Mouse (Mus musculus) cortical plate, adult 2 months (tissue): ENCODE measurements at regions not wholly inside any gene's neighbourhood (a gene's known extent, or its start where the extent isn't known, plus 50 kb on each side); places are given as distances from the start of the nearest gene placed in this dataset.

Experiments
- H3K27ac ChIP-seq: fragments of 200-500 bp; 2 replicates; pipeline ENCODE4 v1.5.1; 2012; ENCODE audit warnings: low read length, control low read depth, inconsistent platforms; ENCODE audit not compliant: insufficient read depth
- H3K4me1 ChIP-seq: fragments of 200-500 bp; 2 replicates; pipeline ENCODE4 v1.6.1; 2011; ENCODE audit warnings: low read length; ENCODE audit not compliant: control insufficient read depth, insufficient read depth
- H3K4me3 ChIP-seq: fragments of 200-500 bp; 2 replicates; pipeline ENCODE4 v1.5.1; 2011; ENCODE audit warnings: mild to moderate bottlenecking, low read length, control low read depth; ENCODE audit not compliant: insufficient read depth
- CTCF ChIP-seq: fragments of 200-500 bp; IDR thresholded peaks from 2 replicates; pipeline ENCODE4 v1.5.1; 2011; ENCODE audit warnings: mild to moderate bottlenecking, control low read depth, low read length; ENCODE audit not compliant: insufficient read depth; ENCODE audit errors: extremely low read depth
- POLR2A ChIP-seq: fragments of 200-500 bp; IDR thresholded peaks from 2 replicates; pipeline ENCODE4 v1.6.1; 2011; ENCODE audit warnings: mild to moderate bottlenecking, low read length, control low read depth; ENCODE audit not compliant: insufficient read depth; ENCODE audit errors: extremely low read depth

DNA sequence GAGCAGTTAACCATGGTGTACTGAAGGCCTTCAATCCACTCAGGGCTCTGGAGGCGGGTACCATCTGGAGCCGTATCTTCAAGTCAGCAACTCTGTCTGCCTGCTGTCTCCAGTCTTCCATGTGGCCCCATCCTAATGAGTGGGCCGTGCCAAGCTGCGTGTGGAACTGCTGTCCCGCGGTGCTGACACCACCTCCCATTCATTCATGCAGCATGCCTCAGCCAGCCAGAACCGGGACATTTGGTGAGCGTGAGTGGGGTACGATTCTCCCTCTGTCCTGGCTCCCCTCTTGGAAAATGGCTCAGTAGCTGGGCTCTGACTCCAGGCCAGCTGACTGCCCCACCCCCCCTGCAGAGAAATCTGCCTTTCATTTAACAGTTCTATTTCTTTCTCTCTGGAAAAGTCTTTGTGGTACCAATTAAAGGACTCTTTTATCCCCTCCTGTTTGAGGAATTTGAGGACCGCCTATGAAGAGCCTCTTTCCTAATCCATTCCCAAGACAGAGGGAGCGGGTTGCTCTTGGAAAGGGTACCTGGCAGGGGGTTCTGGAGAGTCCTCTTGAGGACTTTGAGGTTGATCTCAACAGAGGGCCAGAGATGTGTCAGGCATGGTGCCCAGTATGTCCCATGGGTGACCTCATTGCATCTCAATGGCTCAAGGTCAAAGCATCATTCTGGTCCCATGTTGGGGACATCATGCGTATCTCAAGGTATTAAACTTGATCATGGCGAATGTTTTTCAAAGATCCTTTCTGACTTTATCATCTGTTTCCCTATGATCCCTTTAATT, 55.5 kb upstream of the Brd7 start:
- Histone ChIP-seq H3K4me3 (no peak overlapping the region), H3K27ac (no peak overlapping the region), H3K4me1 (no peaks in the 10 kb centered on the region)
- no peak for TF ChIP-seq POLR2A
- no peak for TF ChIP-seq CTCF

DNA sequence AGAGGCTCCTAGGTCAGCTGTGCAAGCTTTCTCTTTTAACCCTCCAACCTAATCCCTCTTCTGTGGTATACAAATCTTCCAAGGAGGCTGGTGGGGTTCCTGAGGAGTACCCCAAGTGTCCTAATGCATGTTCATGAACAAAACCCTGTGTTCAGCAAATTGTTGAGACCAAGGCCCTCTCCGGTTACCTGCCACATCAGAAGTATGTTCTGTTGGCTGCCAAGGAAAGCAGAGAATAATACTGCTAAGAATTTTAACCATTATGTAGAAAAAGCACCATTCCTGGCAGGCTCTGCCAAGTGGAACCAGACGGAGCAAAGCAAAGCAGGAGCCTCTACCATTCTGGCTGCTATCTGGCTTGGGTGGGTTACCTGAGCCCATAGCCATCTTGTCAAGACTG, 61.3 kb upstream of the Brd7 start:
- no peak overlapping the region for H3K4me3 ChIP-seq
- no peaks in the 10 kb centered on the region for H3K4me1 ChIP-seq
- no peak overlapping the region for H3K27ac ChIP-seq
- TF ChIP-seq CTCF = no peak
- TF ChIP-seq POLR2A = no peak

DNA sequence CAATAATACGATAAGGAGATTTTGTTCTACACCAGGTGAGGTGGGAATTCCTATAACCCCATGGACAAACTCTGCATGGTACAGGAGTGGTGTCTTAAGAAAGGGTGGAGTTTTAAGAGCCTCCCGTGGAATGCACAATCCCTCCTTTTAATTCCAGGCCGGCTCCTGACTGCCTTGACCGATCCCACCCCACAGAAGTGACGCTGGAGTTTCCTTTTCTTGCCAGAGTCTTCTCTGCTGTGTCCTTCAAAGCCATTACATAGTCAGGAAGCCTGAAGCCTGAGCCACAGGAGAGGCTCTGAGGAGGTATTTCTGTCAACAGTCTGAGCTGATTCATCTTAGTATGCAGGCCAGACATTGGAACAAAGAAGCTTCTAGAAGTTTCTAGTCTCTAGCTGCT, 66.6 kb upstream of the Brd7 start:
- H3K27ac ChIP-seq = no peak overlapping the region
- TF ChIP-seq CTCF = no peak
- no peak for TF ChIP-seq POLR2A
- no peaks in the 10 kb centered on the region for H3K4me1 ChIP-seq
- H3K4me3 ChIP-seq = no peak overlapping the region

DNA sequence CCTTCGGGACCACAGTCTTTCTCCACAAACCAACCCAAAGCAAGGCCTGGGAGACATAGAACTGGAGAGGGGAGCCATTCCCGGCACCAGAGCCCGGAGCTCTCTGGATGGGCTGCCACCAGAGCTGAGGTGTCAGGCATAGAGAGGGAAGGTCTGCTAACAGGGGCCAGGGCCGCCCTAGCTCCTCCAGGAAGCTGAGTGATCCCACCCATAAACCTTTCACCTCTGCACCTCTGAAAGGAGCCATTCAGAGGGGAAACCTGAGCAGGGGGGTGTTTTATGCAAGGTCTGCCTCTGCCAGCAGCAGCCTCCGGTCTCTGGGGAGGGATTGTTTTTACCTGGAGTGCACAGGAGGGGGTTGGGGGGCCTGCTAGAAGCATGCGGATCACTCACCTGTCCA, 69.4 kb upstream of the Brd7 start:
- TF ChIP-seq POLR2A = no peak
- TF ChIP-seq CTCF = no peak
- Histone ChIP-seq H3K27ac (no peak overlapping the region), H3K4me1 (no peaks in the 10 kb centered on the region), H3K4me3 (no peak overlapping the region)

DNA sequence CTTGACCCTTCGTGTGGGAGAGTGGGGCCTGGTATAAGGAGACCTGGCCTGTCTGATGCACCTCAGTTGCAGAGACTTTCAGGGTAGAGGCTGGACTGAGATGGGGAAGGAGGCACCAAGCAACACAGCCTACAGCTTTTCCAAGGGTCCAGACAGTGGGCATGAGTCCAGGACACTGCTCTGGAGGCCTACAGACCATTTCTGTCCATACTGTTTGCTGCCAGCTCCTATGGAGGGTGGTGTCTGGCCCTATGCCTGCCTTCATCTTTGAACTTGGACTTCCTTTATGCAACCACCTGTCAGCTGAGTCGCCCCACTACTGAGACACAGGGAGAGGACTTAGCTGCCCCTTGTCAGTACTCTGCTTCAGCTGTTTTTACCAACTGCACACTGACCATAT, 73.7 kb upstream of the Brd7 start:
- Histone ChIP-seq H3K4me3 (no peak overlapping the region), H3K27ac (no peak overlapping the region), H3K4me1 (no peaks in the 10 kb centered on the region)
- no peak for TF ChIP-seq CTCF
- no peak for TF ChIP-seq POLR2A

DNA sequence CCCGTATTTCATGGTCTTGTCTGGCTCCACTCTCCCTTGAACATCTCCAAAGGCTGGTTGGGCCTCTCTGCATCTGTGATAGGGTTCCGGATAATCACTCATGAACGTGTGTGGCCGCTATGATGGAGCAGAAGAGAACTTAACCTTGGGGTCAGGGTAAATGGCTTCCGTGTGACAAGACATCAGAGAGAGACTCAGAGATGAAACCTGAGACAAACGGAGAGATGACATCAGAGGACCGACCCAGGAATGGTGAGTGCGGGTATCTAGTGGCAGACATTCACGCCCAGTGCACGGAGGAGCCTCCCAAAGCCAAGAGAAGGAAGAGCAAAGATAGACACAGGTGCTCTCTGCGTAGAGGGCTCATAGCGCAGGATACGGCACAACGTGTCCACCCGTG, 78.2 kb upstream of the Brd7 start:
- Histone ChIP-seq H3K4me1 (no peaks in the 10 kb centered on the region), H3K27ac (no peak overlapping the region), H3K4me3 (no peak overlapping the region)
- TF ChIP-seq POLR2A = no peak
- TF ChIP-seq CTCF = no peak

DNA sequence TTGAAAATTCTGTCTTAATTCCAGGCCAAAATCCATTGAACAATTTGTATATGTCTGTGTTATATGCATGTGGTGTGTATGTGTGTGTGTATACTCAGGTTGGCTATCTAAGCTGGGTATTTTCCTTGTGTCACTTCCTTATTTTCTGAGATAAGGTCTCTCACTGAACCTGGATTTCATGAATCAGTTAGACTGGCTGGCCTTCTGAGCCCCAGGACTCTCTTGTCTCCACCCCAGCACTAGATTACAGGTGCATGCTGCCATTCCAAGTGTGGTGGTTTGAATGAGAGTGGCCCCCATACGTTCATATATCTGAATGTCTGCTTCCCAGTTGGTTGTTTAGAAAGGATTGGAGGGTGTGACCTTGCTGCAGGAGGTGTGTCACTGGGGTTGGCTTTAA, 77.8 kb upstream of the Nkd1 start:
- Histone ChIP-seq H3K4me3 (no peak overlapping the region), H3K27ac (no peak overlapping the region), H3K4me1 (no peaks in the 10 kb centered on the region)
- TF ChIP-seq POLR2A = no peak
- no peak for TF ChIP-seq CTCF

DNA sequence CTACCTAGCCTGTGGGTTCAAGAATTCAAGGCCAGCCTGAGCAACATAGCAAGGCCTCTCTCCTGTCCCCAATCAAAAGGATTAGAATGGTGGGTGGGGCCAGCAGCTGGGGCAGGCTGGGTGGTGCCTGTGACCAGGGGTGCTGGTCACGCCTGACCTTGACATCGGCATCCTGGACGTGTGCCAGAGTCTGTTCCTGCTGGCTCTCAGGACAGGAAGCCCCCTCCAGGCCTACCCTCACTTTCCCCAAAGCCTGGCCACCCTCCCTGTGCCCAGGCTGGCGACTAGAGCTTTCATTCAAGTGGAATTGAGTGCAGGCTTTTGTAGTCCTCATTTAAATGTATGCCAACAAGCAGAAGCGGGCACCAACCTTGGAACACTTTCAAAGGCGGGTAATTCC, 73.7 kb upstream of the Nkd1 start:
- no peak for TF ChIP-seq CTCF
- TF ChIP-seq POLR2A = no peak
- Histone ChIP-seq H3K27ac (no peak overlapping the region), H3K4me3 (no peak overlapping the region), H3K4me1 (peaks cover 1% of the 10 kb centered on the region; the same call in 1 of the 2 replicates)

DNA sequence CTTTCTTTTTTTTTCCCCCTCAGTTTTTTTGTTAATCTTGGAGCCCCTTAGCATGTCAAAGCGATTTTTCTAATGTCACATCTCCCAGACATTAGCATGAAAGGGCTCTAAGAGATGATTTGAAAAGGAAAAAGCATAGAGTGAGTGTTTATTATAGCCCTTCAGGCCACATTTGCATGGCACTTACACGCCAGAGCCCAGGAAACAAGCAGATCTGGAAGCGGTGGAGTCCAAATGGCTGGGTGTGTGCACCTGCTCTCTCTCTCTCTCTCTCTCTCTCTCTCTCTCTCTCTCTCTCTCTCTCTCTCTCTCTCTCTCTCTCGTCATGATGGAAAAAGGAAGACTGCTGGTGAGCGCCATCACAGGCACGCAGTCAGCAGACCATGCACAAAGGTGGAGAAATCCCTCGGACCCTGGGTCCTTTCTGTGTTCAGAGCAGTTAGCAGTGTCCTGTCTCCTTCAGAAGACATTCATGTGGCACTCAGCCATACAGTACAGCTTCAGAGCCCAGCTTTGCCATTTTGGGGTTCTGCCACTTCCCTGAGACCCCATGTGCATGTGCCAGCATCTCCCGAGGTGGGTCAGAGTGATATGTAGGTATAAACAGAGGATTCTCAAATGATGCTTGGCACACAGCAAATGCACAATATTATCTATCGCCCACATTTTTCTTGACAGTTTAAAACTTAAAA, 73.2 kb upstream of the Nkd1 start:
- Histone ChIP-seq H3K27ac (no peak overlapping the region), H3K4me3 (no peak overlapping the region), H3K4me1 (peaks cover 1% of the 10 kb centered on the region; the same call in 1 of the 2 replicates)
- TF ChIP-seq CTCF = no peak
- TF ChIP-seq POLR2A = no peak

DNA sequence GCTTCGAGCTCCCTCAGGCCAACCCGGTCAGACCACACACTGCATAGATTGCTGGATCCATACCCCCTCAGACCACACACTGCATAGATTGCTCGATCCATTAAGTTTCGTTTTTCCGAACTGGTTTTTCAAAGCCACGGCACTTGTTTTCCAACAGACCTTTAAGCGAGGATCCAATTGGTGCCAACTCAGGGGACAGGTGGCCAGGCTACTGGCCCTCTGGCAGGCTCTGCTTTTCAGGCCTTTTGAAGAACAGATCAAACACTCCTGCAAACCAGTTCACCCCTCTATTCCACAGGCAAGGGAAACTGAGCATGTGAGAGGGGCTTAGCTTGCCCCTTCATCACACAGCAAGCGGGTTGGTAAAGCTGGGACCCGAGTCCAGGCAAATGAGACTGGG, 72.2 kb upstream of the Nkd1 start:
- no peak for TF ChIP-seq POLR2A
- no peak for TF ChIP-seq CTCF
- Histone ChIP-seq H3K4me3 (no peak overlapping the region), H3K27ac (no peak overlapping the region), H3K4me1 (peaks cover 1% of the 10 kb centered on the region; the same call in 1 of the 2 replicates)
